Mouse (Mus musculus) limb, embryonic 11.5 days (tissue): Measurements from ENCODE around the gene Magi1. TPM values are rescaled to one million over a fixed set of nuclear protein-coding genes. Genes with fewer than 3 reads are reported as not detected.

Source experiments
- ATAC-seq: fragments of 200-750 bp; cut with Nextera tagmentation; 2 replicates; pipeline ENCODE4 v1.8.0; 2017; ENCODE audit warnings: low read depth; ENCODE audit not compliant: insufficient number of reproducible peaks, low FRiP score, low TSS enrichment
- DNase-seq: peaks from one replicate; pipeline ENCODE4 v3.0.0-alpha.2; 2015; ENCODE audit warnings: low spot score
- H3K27ac ChIP-seq: fragments of 300-500 bp; sonication (generic); replicated peaks from 2 replicates; pipeline ENCODE4 v1.5.1; 2014; ENCODE audit warnings: low read depth, mild to moderate bottlenecking, low read length
- H3K27me3 ChIP-seq: fragments of 300-500 bp; sonication (generic); 2 replicates; pipeline ENCODE4 v1.6.1; 2014; ENCODE audit warnings: mild to moderate bottlenecking, low read length, mixed read lengths; ENCODE audit not compliant: control insufficient read depth, insufficient read depth
- H3K36me3 ChIP-seq: fragments of 300-500 bp; sonication (generic); 2 replicates; pipeline ENCODE4 v1.6.1; 2014; ENCODE audit warnings: mild to moderate bottlenecking, low read length, moderate library complexity, mixed read lengths; ENCODE audit not compliant: control insufficient read depth, insufficient read depth
- H3K4me1 ChIP-seq: fragments of 300-500 bp; sonication (generic); 2 replicates; pipeline ENCODE4 v1.6.1; 2014; ENCODE audit warnings: low read length, mixed read lengths; ENCODE audit not compliant: control insufficient read depth, insufficient read depth
- H3K4me2 ChIP-seq: fragments of 300-500 bp; sonication (generic); 2 replicates; pipeline ENCODE4 v1.6.1; 2014; ENCODE audit warnings: low read depth, mild to moderate bottlenecking, moderate library complexity; ENCODE audit not compliant: severe bottlenecking
- H3K4me3 ChIP-seq: fragments of 300-500 bp; sonication (generic); 2 replicates; pipeline ENCODE4 v1.5.1; 2014; ENCODE audit warnings: low read depth, low read length
- H3K9ac ChIP-seq: fragments of 300-500 bp; sonication (generic); 2 replicates; pipeline ENCODE4 v1.6.1; 2014; ENCODE audit warnings: mild to moderate bottlenecking, low read length
- H3K9me3 ChIP-seq: fragments of 300-500 bp; sonication (generic); 2 replicates; pipeline ENCODE4 v1.6.1; 2016; ENCODE audit warnings: low read length; ENCODE audit not compliant: control insufficient read depth
- WGBS: fragments of 180-500 bp; shearing (Covaris S2); extraction: QIAGEN DNeasy Blood & Tissue Kit; methylation state at CpG from one replicate; pipeline ENCODE4 v1.1.7; 2014; 5-methylcytosine and 5-hydroxymethylcytosine counted together
- polyA plus RNA-seq: library from polyadenylated mRNA; unstranded; fragments of >200 nt; fragmentation: Nextera tagmentation; extraction: Ambion mirVana; gene quantifications from 2 replicates; pipeline ENCODE4 v1.2.1, GENCODE M21; 2014

Magi1 gene
- polyA plus RNA-seq, 1 experiment from 2014 or later, result 13.4 TPM

DNA sequence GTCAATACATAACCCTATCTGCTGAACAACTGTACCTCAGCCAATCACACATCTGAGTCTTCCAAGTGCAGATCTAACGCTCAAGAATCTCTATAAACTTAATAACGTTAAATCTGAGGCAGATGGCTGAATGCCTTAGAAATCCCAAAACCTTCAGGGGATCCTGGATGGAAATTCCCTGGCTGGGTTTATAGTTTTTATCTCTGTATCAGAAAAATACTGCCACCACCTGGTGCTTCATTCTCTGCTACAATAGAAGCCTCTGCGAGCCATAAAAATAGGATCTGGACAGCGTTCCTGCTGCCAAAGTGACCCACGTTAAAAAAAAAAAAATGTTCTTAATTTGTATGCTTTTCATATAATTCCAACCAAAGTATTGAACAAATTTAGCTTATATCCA is 162.2 kb downstream of the Magi1 start:
- Histone ChIP-seq H3K9me3 (no peaks in the 10 kb centered on the region), H3K4me2 (no peak overlapping the region), H3K4me3 (no peak overlapping the region), H3K9ac (no peak overlapping the region), H3K27me3 (no peaks in the 10 kb centered on the region), H3K27ac (no peak overlapping the region), H3K36me3 (no peaks in the 10 kb centered on the region), H3K4me1 (peaks cover 21% of the 10 kb centered on the region)
- 43% methylated on average over 5 of the region's 5 CpGs for WGBS
- DNase-seq, result no peak
- ATAC-seq, result no peak

DNA sequence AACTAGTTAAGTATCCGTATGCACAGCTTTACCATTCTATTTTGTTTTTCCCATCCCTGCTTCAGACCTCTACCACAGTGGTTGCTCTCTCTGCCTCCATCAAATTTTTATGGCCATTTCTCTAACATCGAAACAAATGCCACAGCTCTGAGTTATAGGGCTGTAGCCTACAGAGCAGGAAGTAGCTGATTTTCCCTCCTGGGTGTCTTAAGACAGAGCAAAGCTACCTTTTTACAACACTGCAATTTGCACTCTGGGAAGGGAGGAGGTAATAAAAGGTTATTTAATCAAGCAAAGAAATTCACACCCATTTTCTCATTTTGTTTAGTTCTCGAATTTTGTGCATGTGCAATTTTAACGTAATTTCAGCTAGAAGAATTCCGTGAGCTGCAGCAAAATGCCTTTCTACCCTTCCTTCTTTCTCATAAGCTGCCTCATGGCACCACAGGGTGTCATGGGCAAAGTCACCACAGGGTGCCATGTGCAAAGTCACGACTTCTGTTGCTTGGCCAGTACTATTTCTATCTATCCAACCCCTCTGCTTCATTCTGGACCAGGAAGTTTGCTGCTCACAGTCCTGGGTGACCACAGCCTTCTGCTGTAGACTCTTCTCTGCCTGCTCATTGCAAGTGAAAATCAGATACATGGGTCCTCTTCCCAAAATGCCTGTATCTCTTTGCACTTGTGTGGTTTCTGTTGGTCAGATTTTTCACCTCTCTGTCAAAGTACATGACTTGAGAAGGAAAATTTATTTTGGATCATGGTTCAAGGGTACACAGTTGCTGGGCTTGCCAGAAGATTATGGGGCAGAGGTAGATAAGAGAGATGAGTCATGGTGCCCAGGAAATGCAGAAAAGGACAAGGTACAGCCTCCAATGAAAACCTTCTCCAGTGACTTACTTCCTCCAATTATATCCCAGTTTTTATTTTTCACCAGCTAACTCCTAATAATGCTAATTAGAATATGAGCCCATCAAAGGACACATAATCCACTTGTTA is 167.0 kb downstream of the Magi1 start:
- Histone ChIP-seq H3K4me2 (no peak overlapping the region), H3K27me3 (no peaks in the 10 kb centered on the region), H3K4me3 (no peak overlapping the region), H3K4me1 (peaks cover 8% of the 10 kb centered on the region), H3K36me3 (no peaks in the 10 kb centered on the region), H3K9ac (no peak overlapping the region), H3K27ac (no peak overlapping the region), H3K9me3 (no peaks in the 10 kb centered on the region)
- DNase-seq (no peak), ATAC-seq (no peak)
- WGBS, result 39% methylated on average over 6 of the region's 6 CpGs

DNA sequence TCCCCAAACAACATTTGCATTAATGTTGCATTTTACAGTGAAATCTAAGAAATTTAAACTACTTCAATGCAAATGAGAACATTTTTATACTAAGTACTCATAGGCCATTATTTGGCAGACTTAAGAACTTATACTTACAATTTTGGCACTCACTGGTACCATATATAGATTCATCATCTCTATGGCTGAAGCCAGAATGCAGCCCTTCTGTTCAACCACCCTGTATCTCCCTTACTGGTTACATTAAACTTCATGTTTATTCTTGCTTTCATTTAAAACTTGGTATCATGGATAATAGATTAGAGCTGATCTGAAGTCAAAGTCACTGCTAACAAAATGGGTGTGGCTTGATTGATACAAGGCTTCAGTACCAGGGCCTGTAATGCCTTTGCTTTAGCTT is 171.9 kb downstream of the Magi1 start:
- no peaks in the 10 kb centered on the region for H3K27me3 ChIP-seq
- no peak overlapping the region for H3K4me3 ChIP-seq
- ATAC-seq, result no peak
- H3K4me1 ChIP-seq, result peaks cover 11% of the 10 kb centered on the region
- no peaks in the 10 kb centered on the region for H3K9me3 ChIP-seq
- H3K27ac ChIP-seq, result no peak overlapping the region
- H3K36me3 ChIP-seq, result no peaks in the 10 kb centered on the region
- H3K4me2 ChIP-seq, result no peak overlapping the region
- no peak for DNase-seq
- no peak overlapping the region for H3K9ac ChIP-seq

DNA sequence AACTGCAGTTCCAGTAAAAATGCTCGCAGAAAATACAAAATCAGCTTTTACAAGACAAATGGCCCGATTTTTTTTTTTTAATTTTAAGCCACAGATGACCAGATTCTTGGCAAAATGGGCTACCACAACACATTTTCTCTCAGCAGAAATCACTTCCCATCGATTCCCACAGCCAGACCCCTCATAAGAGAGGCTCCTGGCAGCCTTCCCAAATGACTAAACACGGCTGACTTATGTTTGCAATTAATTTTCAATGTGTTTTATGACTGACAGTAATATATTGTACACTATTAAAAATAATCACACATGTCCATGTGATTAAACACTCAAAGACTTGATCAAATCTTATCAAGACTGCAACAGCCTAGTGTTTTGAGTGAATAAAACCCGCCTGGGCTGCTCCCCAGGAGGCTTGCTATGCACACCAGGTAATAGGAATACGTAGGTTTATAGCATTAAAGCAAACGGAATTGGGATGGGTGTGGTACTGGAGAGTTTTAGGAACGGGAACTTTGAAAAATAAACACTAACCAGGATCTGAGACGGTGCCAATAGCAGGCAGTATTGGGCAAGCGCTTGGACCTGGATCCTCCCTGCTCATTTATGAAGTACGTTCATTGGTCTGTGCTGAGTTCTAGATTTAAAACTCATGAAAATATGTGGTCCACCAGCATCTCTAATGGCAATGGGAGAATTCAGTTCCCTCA is 176.2 kb downstream of the Magi1 start:
- no peak overlapping the region for H3K4me2 ChIP-seq
- ATAC-seq (no peak), DNase-seq (no peak)
- no peaks in the 10 kb centered on the region for H3K27me3 ChIP-seq
- no peak overlapping the region for H3K4me3 ChIP-seq
- 59% methylated on average over 11 of the region's 11 CpGs for WGBS
- H3K36me3 ChIP-seq, result no peaks in the 10 kb centered on the region
- peaks cover 3% of the 10 kb centered on the region for H3K4me1 ChIP-seq
- no peak overlapping the region for H3K9ac ChIP-seq
- no peak overlapping the region for H3K27ac ChIP-seq
- no peaks in the 10 kb centered on the region for H3K9me3 ChIP-seq

DNA sequence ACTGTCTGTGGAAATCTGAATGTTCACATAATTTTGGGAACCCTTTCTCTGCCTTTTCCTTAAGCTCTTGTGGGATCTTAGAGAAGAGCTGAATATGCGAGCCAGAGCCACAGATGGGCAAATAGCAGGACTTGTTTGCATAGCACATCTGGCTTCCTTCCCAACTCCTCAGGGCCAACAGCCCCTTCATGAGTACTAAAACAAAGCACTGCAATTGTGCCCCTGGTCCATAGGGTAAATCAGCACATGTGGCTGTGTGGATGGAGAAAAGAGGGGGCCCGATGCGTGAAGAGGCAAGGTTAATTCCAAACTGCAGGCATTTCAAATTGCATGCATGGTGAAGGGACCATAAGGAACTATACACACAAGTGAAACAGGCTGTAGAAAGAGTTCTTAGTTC is 180.1 kb downstream of the Magi1 start:
- peaks cover 3% of the 10 kb centered on the region for H3K4me1 ChIP-seq
- 69% methylated on average over 3 of the region's 3 CpGs for WGBS

DNA sequence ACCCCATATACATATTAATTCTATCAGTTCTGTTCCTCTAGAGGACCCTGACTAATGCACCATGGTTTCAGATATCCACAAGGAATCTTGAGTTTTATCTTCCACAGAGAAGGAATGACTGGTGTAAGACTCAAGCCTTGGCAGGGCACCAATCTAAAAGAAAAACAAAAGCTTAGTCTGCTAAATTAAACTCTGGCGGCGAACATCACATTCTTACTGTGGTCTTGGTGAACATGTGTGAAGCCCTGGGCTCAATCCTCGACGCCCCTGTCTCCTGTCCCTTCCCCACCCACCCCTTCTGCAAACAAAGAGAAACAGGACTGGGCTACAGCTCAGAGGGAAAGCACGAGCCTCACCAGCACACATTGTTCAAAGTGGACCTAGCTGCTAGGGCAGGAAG is 182.5 kb downstream of the Magi1 start:
- H3K27ac ChIP-seq, result no peak overlapping the region
- 72% methylated on average over 5 of the region's 5 CpGs for WGBS
- H3K36me3 ChIP-seq, result no peaks in the 10 kb centered on the region
- no peak for ATAC-seq
- peaks cover 3% of the 10 kb centered on the region; the same call in 1 of the 2 replicates for H3K4me1 ChIP-seq
- no peaks in the 10 kb centered on the region for H3K9me3 ChIP-seq
- H3K27me3 ChIP-seq, result no peaks in the 10 kb centered on the region
- no peak overlapping the region for H3K4me3 ChIP-seq
- no peak overlapping the region for H3K4me2 ChIP-seq
- H3K9ac ChIP-seq, result no peak overlapping the region
- no peak for DNase-seq

More for the DNA sequence above, 180.1 kb downstream of the Magi1 start:
- Histone ChIP-seq H3K27me3 (no peaks in the 10 kb centered on the region), H3K4me3 (no peak overlapping the region), H3K27ac (no peak overlapping the region), H3K4me2 (no peak overlapping the region), H3K9me3 (no peaks in the 10 kb centered on the region), H3K36me3 (no peaks in the 10 kb centered on the region), H3K9ac (no peak overlapping the region)
- no peak for ATAC-seq
- no peak for DNase-seq

DNA sequence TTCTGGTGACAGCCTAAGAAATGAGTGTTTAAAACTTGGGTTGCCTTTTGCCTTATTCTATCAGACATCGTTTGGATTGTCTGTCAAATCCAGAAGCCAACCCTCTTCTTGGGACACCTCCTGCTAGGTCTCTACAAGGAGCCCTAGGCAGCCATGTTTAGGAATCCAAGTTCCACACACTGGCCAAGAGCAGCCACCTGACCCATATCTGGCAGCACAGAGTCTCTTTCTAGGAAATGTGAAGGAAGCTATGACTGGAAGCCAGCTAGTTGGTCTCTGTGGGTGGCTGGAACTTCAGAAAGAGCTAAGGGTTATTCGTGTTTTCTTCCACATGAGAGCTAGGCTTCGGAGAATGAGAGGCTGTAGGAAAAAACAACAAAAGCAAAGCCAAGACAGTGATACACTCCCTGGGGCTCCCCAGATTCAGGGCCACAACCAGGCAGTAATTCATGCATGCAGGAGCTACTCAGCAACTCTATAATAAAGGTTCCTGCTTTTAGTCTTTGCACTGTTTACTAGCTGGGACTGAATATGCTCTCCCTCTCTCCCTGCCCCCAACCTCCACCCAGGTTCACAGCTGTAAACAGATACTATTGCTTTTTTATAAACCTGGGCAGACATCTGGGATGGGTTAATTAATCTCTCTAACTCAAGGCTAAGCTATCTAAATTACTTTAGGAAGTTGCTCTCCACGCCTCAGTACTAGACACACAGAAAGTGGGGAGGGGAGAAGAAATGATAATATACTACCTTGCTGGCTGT is 188.6 kb downstream of the Magi1 start:
- DNase-seq (no peak), ATAC-seq (no peak)
- Histone ChIP-seq H3K36me3 (no peaks in the 10 kb centered on the region), H3K9ac (no peak overlapping the region), H3K4me1 (peaks cover 21% of the 10 kb centered on the region), H3K4me3 (no peak overlapping the region), H3K9me3 (no peaks in the 10 kb centered on the region), H3K27ac (peak overlapping the region; percentile 21; the same call in 1 of the 2 replicates), H3K4me2 (no peak overlapping the region), H3K27me3 (no peaks in the 10 kb centered on the region)
- 44% methylated on average over 4 of the region's 4 CpGs for WGBS

DNA sequence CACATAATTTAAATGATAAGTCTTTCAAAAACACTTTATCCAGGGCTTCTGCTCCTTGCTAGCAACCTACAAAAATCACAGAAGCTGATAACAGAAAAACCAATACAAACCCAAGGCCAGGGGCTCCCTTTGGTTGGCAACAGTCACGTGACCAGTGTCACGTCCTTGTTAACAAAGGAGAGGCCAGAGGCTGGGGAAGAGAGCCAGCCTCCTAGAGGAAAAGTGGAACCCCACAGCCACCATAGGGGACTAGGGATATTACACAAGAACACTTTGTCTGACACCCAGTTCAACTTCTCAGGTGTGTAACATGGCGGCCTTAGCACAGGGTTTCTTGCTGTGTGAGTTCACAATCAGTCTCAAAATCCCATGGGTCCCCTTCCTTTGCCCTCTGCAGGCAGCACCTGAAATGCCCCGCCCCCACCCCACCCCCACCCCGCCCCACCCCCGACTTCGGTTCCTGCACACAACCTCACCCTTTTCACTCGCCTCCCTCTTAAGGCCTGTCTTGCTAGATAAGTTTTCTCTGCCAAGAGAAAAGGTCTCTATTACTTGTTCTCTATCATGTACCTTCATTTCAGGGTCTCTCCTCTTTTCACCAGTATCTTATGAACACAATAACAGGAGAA is 190.6 kb downstream of the Magi1 start:
- 56% methylated on average over 8 of the region's 8 CpGs for WGBS
- Histone ChIP-seq H3K9me3 (no peaks in the 10 kb centered on the region), H3K27me3 (no peaks in the 10 kb centered on the region), H3K9ac (no peak overlapping the region), H3K4me1 (peaks cover 28% of the 10 kb centered on the region), H3K4me3 (no peak overlapping the region), H3K4me2 (no peak overlapping the region), H3K36me3 (no peaks in the 10 kb centered on the region), H3K27ac (no peak overlapping the region)
- no peak for DNase-seq
- no peak for ATAC-seq
